Mouse (Mus musculus) limb, embryonic 14.5 days (tissue): ENCODE measurements around the gene Phf19. TPM values are rescaled to one million over a fixed set of nuclear protein-coding genes. Genes with fewer than 3 reads are reported as not detected.
A peak's percentile ranks its signal among the peaks of the same experiment; 100 is the strongest.

Source experiments
- ATAC-seq: fragments of 200-750 bp; cut with Nextera tagmentation; 2 replicates; pipeline ENCODE4 v1.8.0; 2017; ENCODE audit warnings: low read depth, moderate number of reproducible peaks, moderate TSS enrichment; ENCODE audit not compliant: low FRiP score
- DNase-seq: peaks from one replicate; pipeline ENCODE4 v3.0.0-alpha.2; 2015; ENCODE audit warnings: low spot score
- H3K27ac ChIP-seq: fragments of 300-500 bp; sonication (generic); replicated peaks from 2 replicates; pipeline ENCODE4 v1.5.1; 2014; ENCODE audit warnings: low read depth, mild to moderate bottlenecking, low read length, moderate library complexity, mixed read lengths
- H3K27me3 ChIP-seq: fragments of 300-500 bp; sonication (generic); 2 replicates; pipeline ENCODE4 v1.6.1; 2014; ENCODE audit warnings: low read length, mixed read lengths; ENCODE audit not compliant: control insufficient read depth, insufficient read depth
- H3K36me3 ChIP-seq: fragments of 300-500 bp; sonication (generic); 2 replicates; pipeline ENCODE4 v1.6.1; 2014; ENCODE audit warnings: mild to moderate bottlenecking, low read length, moderate library complexity, mixed read lengths; ENCODE audit not compliant: control insufficient read depth, insufficient read depth
- H3K4me1 ChIP-seq: fragments of 300-500 bp; sonication (generic); 2 replicates; pipeline ENCODE4 v1.6.1; 2014; ENCODE audit warnings: antibody characterized with exemption, low read length, mixed read lengths; ENCODE audit not compliant: control insufficient read depth, insufficient read depth
- H3K4me2 ChIP-seq: fragments of 300-500 bp; sonication (generic); replicated peaks from 2 replicates; pipeline ENCODE4 v1.6.1; 2014; ENCODE audit warnings: low read depth, mild to moderate bottlenecking, low read length, moderate library complexity; ENCODE audit not compliant: severe bottlenecking
- H3K4me3 ChIP-seq: fragments of 300-500 bp; sonication (generic); replicated peaks from 2 replicates; pipeline ENCODE4 v1.5.1; 2014; ENCODE audit warnings: low read length
- H3K9ac ChIP-seq: fragments of 300-500 bp; sonication (generic); 2 replicates; pipeline ENCODE4 v1.6.1; 2014; ENCODE audit warnings: mild to moderate bottlenecking, low read depth, low read length, moderate library complexity; ENCODE audit not compliant: severe bottlenecking
- H3K9me3 ChIP-seq: fragments of 300-500 bp; sonication (generic); 2 replicates; pipeline ENCODE4 v1.6.1; 2016; ENCODE audit warnings: low read length; ENCODE audit not compliant: control insufficient read depth
- POLR2A ChIP-seq: fragments of 200-500 bp; IDR thresholded peaks from 2 replicates; pipeline ENCODE4 v1.8.0; 2012; ENCODE audit warnings: inconsistent platforms, mild to moderate bottlenecking, moderate library complexity, borderline replicate concordance; ENCODE audit not compliant: insufficient read depth, insufficient read length; ENCODE audit errors: extremely low read depth
- WGBS: fragments of 180-500 bp; shearing (Covaris S2); extraction: QIAGEN DNeasy Blood & Tissue Kit; methylation state at CpG from one replicate; pipeline ENCODE4 v1.1.7; 2014; 5-methylcytosine and 5-hydroxymethylcytosine counted together
- polyA plus RNA-seq, 2 experiments: library from polyadenylated mRNA; depleted of rRNA in 1 of 2; stranded (reverse) in 1 of 2; unstranded in 1 of 2; fragments of >200 nt; fragmentation: Nextera tagmentation in 1 of 2; extraction: Ambion mirVana in 1 of 2; gene quantifications; 2 replicates each; pipeline versions ENCODE4 v1.2.1 to v1.2.3; 2012 to 2014

Phf19 gene
- polyA plus RNA-seq, 2 experiments: 8.0 to 8.7 TPM

GRCm38 (mm10) chr2:34882757-34883156 lies 31.1 kb downstream of the Phf19 start:
- no peak overlapping the region for H3K27ac ChIP-seq
- TF ChIP-seq POLR2A: no peak
- H3K4me3 ChIP-seq: no peak overlapping the region
- no peak overlapping the region for H3K9ac ChIP-seq
- no peak for ATAC-seq
- H3K4me2 ChIP-seq: no peak overlapping the region
- no peaks in the 10 kb centered on the region for H3K4me1 ChIP-seq
- H3K9me3 ChIP-seq: no peaks in the 10 kb centered on the region
- no peak for DNase-seq
- H3K27me3 ChIP-seq: no peaks in the 10 kb centered on the region
- no peaks in the 10 kb centered on the region for H3K36me3 ChIP-seq
- 92% methylated on average over 2 of the region's 2 CpGs for WGBS

- ATAC-seq (no peak), DNase-seq (no peak)
- no peaks in the 10 kb centered on the region for H3K4me1 ChIP-seq
- no peaks in the 10 kb centered on the region for H3K9me3 ChIP-seq
- no peaks in the 10 kb centered on the region for H3K36me3 ChIP-seq
- H3K27ac ChIP-seq: no peak overlapping the region
- H3K27me3 ChIP-seq: 0 out of 2 replicates have a peak, but pooled peaks cover 2% of the 10 kb centered on the region
- H3K4me2 ChIP-seq: no peak overlapping the region
- TF ChIP-seq POLR2A: no peak
- no peak overlapping the region for H3K4me3 ChIP-seq
- no peak overlapping the region for H3K9ac ChIP-seq
- WGBS: 82% methylated on average over 10 of the region's 10 CpGs
These were observed 33.8 kb downstream of the Phf19 start for GRCm38 (mm10) chr2:34880054-34880453.

- TF ChIP-seq POLR2A: no peak
- DNase-seq (no peak), ATAC-seq (no peak)
- 0 out of 2 replicates have a peak within 1 kb of the TSS, but pooled peaks have one; percentile 19 for H3K4me2 ChIP-seq
- WGBS: 10% methylated on average over 8 of the region's 8 CpGs
- H3K27me3 ChIP-seq: peaks cover 25% of the 10 kb centered on the region
- no peak within 1 kb of the TSS for H3K27ac ChIP-seq
- no peaks in the 10 kb centered on the region for H3K9me3 ChIP-seq
- H3K36me3 ChIP-seq: no peaks in the 10 kb centered on the region
- H3K4me1 ChIP-seq: peaks cover 5% of the 10 kb centered on the region
- H3K4me3 ChIP-seq: no peak within 1 kb of the TSS
- H3K9ac ChIP-seq: no peak within 1 kb of the TSS; the same call in 1 of the 2 replicates
These were observed 38.9 kb downstream of the Phf19 start, which contains the start of gene Psmd5 for GRCm38 (mm10) chr2:34874816-34875345. TSS of gene Psmd5 (minus strand) at chr2:34874968.

GRCm38 (mm10) chr2:34874271-34874670 lies 39.6 kb downstream of the Phf19 start, which contains the start of gene Cutal:
TSS of gene Cutal (plus strand) at chr2:34874396.
- no peaks in the 10 kb centered on the region for H3K9me3 ChIP-seq
- H3K27me3 ChIP-seq: peaks cover 25% of the 10 kb centered on the region
- peaks cover 11% of the 10 kb centered on the region for H3K4me1 ChIP-seq
- H3K4me2 ChIP-seq: 0 out of 2 replicates have a peak within 1 kb of the TSS, but pooled peaks have one; percentile 19
- no peak within 1 kb of the TSS for H3K4me3 ChIP-seq
- WGBS: 3% methylated on average over 14 of the region's 14 CpGs
- H3K9ac ChIP-seq: no peak within 1 kb of the TSS; the same call in 1 of the 2 replicates
- ATAC-seq (no peak), DNase-seq (no peak)
- TF ChIP-seq POLR2A: no peak
- no peaks in the 10 kb centered on the region for H3K36me3 ChIP-seq
- no peak within 1 kb of the TSS for H3K27ac ChIP-seq

- peaks cover 5% of the 10 kb centered on the region for H3K36me3 ChIP-seq
- no peaks in the 10 kb centered on the region for H3K9me3 ChIP-seq
- peak; percentile 99 for DNase-seq
- H3K9ac ChIP-seq: peak overlapping the region; percentile 90
- peak; percentile 98 for ATAC-seq
- peak overlapping the region; percentile 87 for H3K4me3 ChIP-seq
- peak overlapping the region; percentile 70 for H3K4me2 ChIP-seq
- peak; percentile 96 for TF ChIP-seq POLR2A
- H3K4me1 ChIP-seq: peaks cover 12% of the 10 kb centered on the region
- H3K27ac ChIP-seq: peak overlapping the region; percentile 95
- WGBS: under 1% methylated on average over 56 of the region's 67 CpGs
- peaks cover 25% of the 10 kb centered on the region for H3K27me3 ChIP-seq
These were observed 43.0 kb downstream of the Phf19 start for GRCm38 (mm10) chr2:34870520-34871474.
